Mouse (Mus musculus): ENCODE data around the gene Pdrg1. TPM values are rescaled to one million over a fixed set of nuclear protein-coding genes. Genes with fewer than 3 reads are reported as not detected.

Gene Pdrg1
- polyA plus RNA-seq, 2 experiments = 90.8 to 118 TPM

DNA sequence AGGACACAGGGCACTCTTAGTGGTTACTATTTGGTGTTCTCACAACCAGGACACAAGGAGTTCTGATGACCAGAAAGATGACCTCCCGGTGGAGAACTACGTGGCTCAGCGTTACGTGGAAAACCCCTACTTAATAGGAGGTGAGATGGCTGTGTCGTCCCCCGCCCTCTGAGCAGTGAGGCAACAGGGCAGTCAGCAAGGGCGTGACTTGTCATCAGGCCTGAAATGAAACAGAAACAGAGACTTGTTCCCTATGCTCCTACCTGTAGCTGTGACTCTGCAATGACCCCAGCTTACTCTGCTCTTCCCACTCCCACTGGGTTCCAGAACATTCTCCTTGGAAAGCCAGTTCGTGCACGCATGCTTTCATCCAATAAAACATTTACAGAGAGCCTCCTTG, 23.7 kb downstream of the Pdrg1 start:
- no peak for DNase-seq (ENCODE audit: low spot score)
- H3K27me3 ChIP-seq (ENCODE audit: control insufficient read depth, insufficient read depth, low read length) = no peaks in the 10 kb centered on the region
- no peak overlapping the region for H3K9ac ChIP-seq (ENCODE audit: low read depth, low read length, severe bottlenecking)
- no peaks in the 10 kb centered on the region for H3K4me1 ChIP-seq (ENCODE audit: control insufficient read depth, insufficient read depth, low read length)
- WGBS = 82% methylated on average over 9 of the region's 9 CpGs
- no peak overlapping the region for H3K4me2 ChIP-seq (replicated peaks; ENCODE audit: low read depth, low read length, severe bottlenecking)
- no peak overlapping the region for H3K27ac ChIP-seq (replicated peaks; ENCODE audit: low read depth, low read length)
- H3K4me3 ChIP-seq (replicated peaks; ENCODE audit: low read length) = no peak overlapping the region
- no peak for ATAC-seq (ENCODE audit: low FRiP score, low read depth)
- H3K36me3 ChIP-seq (ENCODE audit: control insufficient read depth, insufficient read depth, low read length) = no peaks in the 10 kb centered on the region
- TF ChIP-seq POLR2A (IDR thresholded peaks at IDR 0.05; ENCODE audit: borderline replicate concordance, extremely low read depth, insufficient read depth, insufficient read length) = no peak
- no peaks in the 10 kb centered on the region for H3K9me3 ChIP-seq (ENCODE audit: control insufficient read depth, low read length)

DNA sequence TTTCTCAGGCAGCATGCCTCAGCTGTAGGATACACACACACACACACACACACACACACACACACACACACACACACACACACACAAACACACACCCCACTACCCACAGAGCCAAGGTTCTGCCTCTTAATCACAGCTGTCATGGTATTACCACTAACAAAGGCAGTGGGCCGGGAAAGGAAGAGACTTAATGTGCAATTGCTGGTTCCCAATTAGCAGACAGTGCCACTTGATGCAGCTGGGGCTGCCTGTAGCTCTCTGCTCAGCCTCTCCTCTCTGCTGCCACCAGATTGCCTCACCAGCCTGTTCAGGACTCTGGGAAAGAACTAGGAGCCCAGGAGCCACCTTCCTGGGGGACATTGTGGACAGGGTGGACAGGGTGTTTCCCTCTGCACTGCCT, 29.6 kb downstream of the Pdrg1 start:
- Histone ChIP-seq H3K9me3 (ENCODE audit: control insufficient read depth, low read length) (no peaks in the 10 kb centered on the region), H3K36me3 (ENCODE audit: control insufficient read depth, insufficient read depth, low read length) (no peaks in the 10 kb centered on the region), H3K27ac (replicated peaks; ENCODE audit: low read depth, low read length) (no peak overlapping the region), H3K27me3 (ENCODE audit: control insufficient read depth, insufficient read depth, low read length) (no peaks in the 10 kb centered on the region), H3K9ac (ENCODE audit: low read depth, low read length, severe bottlenecking) (no peak overlapping the region), H3K4me3 (replicated peaks; ENCODE audit: low read length) (no peak overlapping the region), H3K4me1 (ENCODE audit: control insufficient read depth, insufficient read depth, low read length) (no peaks in the 10 kb centered on the region), H3K4me2 (replicated peaks; ENCODE audit: low read depth, low read length, severe bottlenecking) (no peak overlapping the region)
- TF ChIP-seq POLR2A (IDR thresholded peaks at IDR 0.05; ENCODE audit: borderline replicate concordance, extremely low read depth, insufficient read depth, insufficient read length) = no peak
- ATAC-seq (ENCODE audit: low FRiP score, low read depth) = no peak
- no peak for DNase-seq (ENCODE audit: low spot score)
- 13% methylated on average over 1 of the region's 1 CpGs for WGBS

DNA sequence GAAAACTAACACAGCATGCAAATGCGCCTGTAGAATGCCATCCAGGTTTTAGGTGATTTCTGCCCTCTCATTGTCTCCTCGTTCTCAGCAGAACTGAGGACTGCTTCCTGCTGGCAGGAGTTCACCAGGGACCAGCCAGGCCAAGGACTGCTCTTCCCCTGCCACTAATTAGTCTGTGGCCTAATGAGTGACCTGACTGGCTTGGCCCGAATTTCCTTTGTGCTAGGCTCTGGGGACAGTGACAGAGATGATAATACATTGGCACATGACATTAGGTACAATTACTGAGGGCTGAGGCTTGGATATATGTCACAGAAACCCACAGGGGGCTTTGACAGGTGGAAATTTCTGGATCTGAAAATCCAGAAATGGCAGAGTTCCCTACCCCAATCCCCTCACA, 38.2 kb downstream of the Pdrg1 start:
- Histone ChIP-seq H3K9ac (ENCODE audit: low read depth, low read length, severe bottlenecking) (no peak overlapping the region), H3K9me3 (ENCODE audit: control insufficient read depth, low read length) (no peaks in the 10 kb centered on the region), H3K4me2 (replicated peaks; ENCODE audit: low read depth, low read length, severe bottlenecking) (no peak overlapping the region), H3K4me3 (replicated peaks; ENCODE audit: low read length) (no peak overlapping the region), H3K36me3 (ENCODE audit: control insufficient read depth, insufficient read depth, low read length) (no peaks in the 10 kb centered on the region), H3K27ac (replicated peaks; ENCODE audit: low read depth, low read length) (no peak overlapping the region), H3K27me3 (ENCODE audit: control insufficient read depth, insufficient read depth, low read length) (no peaks in the 10 kb centered on the region), H3K4me1 (ENCODE audit: control insufficient read depth, insufficient read depth, low read length) (no peaks in the 10 kb centered on the region)
- 59% methylated on average over 3 of the region's 3 CpGs for WGBS
- ATAC-seq (ENCODE audit: low FRiP score, low read depth) = no peak
- no peak for DNase-seq (ENCODE audit: low spot score)
- TF ChIP-seq POLR2A (IDR thresholded peaks at IDR 0.05; ENCODE audit: borderline replicate concordance, extremely low read depth, insufficient read depth, insufficient read length) = no peak

DNA sequence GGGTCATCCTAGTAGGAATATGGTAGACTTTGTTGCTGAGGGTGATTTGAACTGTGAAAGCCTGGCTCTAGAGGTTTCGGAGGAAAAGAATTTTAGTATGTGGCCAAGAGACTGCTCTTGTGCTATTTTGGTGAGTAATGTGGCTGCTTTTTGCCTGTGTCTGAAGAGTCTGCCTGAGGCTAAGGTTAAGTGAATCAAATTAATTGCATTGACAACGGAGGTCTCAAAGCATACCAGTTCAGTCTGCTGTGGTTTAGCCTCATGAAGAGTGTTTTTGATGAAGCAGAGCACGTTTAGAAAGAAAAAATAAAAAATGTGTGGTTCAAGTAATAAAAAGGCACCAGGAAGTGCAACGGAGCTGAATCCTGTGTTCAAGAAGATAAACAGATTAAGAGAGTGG, 49.7 kb downstream of the Pdrg1 start:
- no peaks in the 10 kb centered on the region for H3K9me3 ChIP-seq (ENCODE audit: control insufficient read depth, low read length)
- TF ChIP-seq POLR2A (IDR thresholded peaks at IDR 0.05; ENCODE audit: borderline replicate concordance, extremely low read depth, insufficient read depth, insufficient read length) = no peak
- H3K27ac ChIP-seq (replicated peaks; ENCODE audit: low read depth, low read length) = no peak overlapping the region
- no peaks in the 10 kb centered on the region for H3K4me1 ChIP-seq (ENCODE audit: control insufficient read depth, insufficient read depth, low read length)
- 58% methylated on average over 4 of the region's 4 CpGs for WGBS
- no peaks in the 10 kb centered on the region for H3K27me3 ChIP-seq (ENCODE audit: control insufficient read depth, insufficient read depth, low read length)
- H3K36me3 ChIP-seq (ENCODE audit: control insufficient read depth, insufficient read depth, low read length) = no peaks in the 10 kb centered on the region
- H3K9ac ChIP-seq (ENCODE audit: low read depth, low read length, severe bottlenecking) = no peak overlapping the region
- H3K4me3 ChIP-seq (replicated peaks; ENCODE audit: low read length) = no peak overlapping the region
- H3K4me2 ChIP-seq (replicated peaks; ENCODE audit: low read depth, low read length, severe bottlenecking) = no peak overlapping the region
- DNase-seq (ENCODE audit: low spot score) (no peak), ATAC-seq (ENCODE audit: low FRiP score, low read depth) (no peak)

DNA sequence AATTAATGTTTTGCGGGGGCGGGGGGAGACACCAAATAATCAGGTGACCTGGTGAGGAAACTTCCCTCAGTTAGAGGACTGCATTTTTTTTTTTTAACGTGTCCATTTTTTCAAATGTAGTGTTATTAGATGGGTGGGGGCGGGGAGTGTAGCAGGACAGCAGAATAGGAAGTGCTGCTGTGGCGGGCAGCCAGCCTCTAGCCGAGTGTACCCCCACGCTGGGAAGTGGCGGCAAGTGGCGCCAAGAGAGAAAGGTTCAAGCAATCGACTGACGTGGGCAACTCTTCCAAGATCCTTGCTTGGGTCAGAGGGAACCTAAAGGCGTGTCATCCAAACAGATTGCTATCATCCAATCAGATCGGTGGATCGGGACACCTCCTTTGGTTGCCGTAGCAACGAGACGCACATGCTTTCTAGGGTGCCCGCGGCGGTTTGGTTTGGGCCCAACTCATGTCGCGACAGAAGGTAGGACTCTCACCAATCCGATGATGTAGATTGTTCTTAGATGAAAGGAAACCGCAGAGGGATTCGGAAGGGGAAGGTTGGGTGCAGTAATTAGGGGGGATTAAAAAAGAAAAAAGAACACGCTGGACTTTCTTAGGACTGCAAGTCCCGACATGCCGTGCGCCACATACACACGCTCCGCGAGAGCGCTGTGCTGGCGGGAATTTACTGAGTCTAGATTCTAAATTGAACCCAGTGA, 53.0 kb downstream of the Pdrg1 start, which contains the start of gene Ttll9:
TSS of gene Ttll9 (plus strand) at position 395 of the 703 bp plus-strand sequence.
- ATAC-seq (ENCODE audit: low FRiP score, low read depth) (peak; percentile 94), DNase-seq (ENCODE audit: low spot score) (peak; percentile 89)
- Histone ChIP-seq H3K4me1 (ENCODE audit: control insufficient read depth, insufficient read depth, low read length) (no peaks in the 10 kb centered on the region), H3K9ac (ENCODE audit: low read depth, low read length, severe bottlenecking) (peak within 1 kb of the TSS; percentile 34; the same call in 1 of the 2 replicates), H3K27ac (replicated peaks; ENCODE audit: low read depth, low read length) (no peak within 1 kb of the TSS), H3K36me3 (ENCODE audit: control insufficient read depth, insufficient read depth, low read length) (no peaks in the 10 kb centered on the region), H3K4me3 (replicated peaks; ENCODE audit: low read length) (peak within 1 kb of the TSS; percentile 39), H3K9me3 (ENCODE audit: control insufficient read depth, low read length) (no peaks in the 10 kb centered on the region), H3K27me3 (ENCODE audit: control insufficient read depth, insufficient read depth, low read length) (no peaks in the 10 kb centered on the region), H3K4me2 (replicated peaks; ENCODE audit: low read depth, low read length, severe bottlenecking) (peak within 1 kb of the TSS; percentile 87)
- WGBS = 2% methylated on average over 34 of the region's 34 CpGs
- TF ChIP-seq POLR2A (IDR thresholded peaks at IDR 0.05; ENCODE audit: borderline replicate concordance, extremely low read depth, insufficient read depth, insufficient read length) = no peak

Other genes with a start within 250 kb of the Pdrg1 start
- 46.8 and 54.3 TPM in 2 replicates for gene Bcl2l1, start 183.7 kb downstream of the Pdrg1 start, polyA plus RNA-seq (2012; rRNA removed)
- gene Bcl2l1, start 183.7 kb downstream of the Pdrg1 start, polyA plus RNA-seq (2014; fragmentation: Nextera tagmentation; extraction: Ambion mirVana) = 91.2 and 96.3 TPM in 2 replicates
- gene Tpx2, start 167.5 kb downstream of the Pdrg1 start, polyA plus RNA-seq (2012; rRNA removed) = 36.0 and 51.3 TPM in 2 replicates
- gene Tpx2, start 167.5 kb downstream of the Pdrg1 start, polyA plus RNA-seq (2014; fragmentation: Nextera tagmentation; extraction: Ambion mirVana) = 71.8 and 83.6 TPM in 2 replicates
- 0.40 and 0.62 TPM in 2 replicates for gene Mylk2, start 104.1 kb downstream of the Pdrg1 start, polyA plus RNA-seq (2012; rRNA removed)
- 0.10 TPM in 1 of 2 replicates, not detected in the other for gene Mylk2, start 104.1 kb downstream of the Pdrg1 start, polyA plus RNA-seq (2014; fragmentation: Nextera tagmentation; extraction: Ambion mirVana)
- 2.2 and 3.0 TPM in 2 replicates for gene Foxs1, start 82.2 kb downstream of the Pdrg1 start, polyA plus RNA-seq (2012; rRNA removed)
- gene Foxs1, start 82.2 kb downstream of the Pdrg1 start, polyA plus RNA-seq (2014; fragmentation: Nextera tagmentation; extraction: Ambion mirVana) = 2.1 and 2.9 TPM in 2 replicates
- 2.0 and 2.2 TPM in 2 replicates for gene Dusp15, start 63.7 kb downstream of the Pdrg1 start, polyA plus RNA-seq (2012; rRNA removed)
- gene Dusp15, start 63.7 kb downstream of the Pdrg1 start, polyA plus RNA-seq (2014; fragmentation: Nextera tagmentation; extraction: Ambion mirVana) = 0.36 and 0.48 TPM in 2 replicates
- gene Ttll9, start 52.9 kb downstream of the Pdrg1 start, polyA plus RNA-seq (2012; rRNA removed) = 0.47 and 1.0 TPM in 2 replicates
- 0.14 and 0.18 TPM in 2 replicates for gene Ttll9, start 52.9 kb downstream of the Pdrg1 start, polyA plus RNA-seq (2014; fragmentation: Nextera tagmentation; extraction: Ambion mirVana)
- 0.03 TPM in 1 of 2 replicates, not detected in the other for gene Xkr7, start 16.4 kb upstream of the Pdrg1 start, polyA plus RNA-seq (2012; rRNA removed)
- gene Xkr7, start 16.4 kb upstream of the Pdrg1 start, polyA plus RNA-seq (2014; fragmentation: Nextera tagmentation; extraction: Ambion mirVana) = not detected in 2 replicates
- gene Ccm2l, start 50.5 kb upstream of the Pdrg1 start, polyA plus RNA-seq (2012; rRNA removed) = 11.4 and 15.2 TPM in 2 replicates
- 2.1 and 3.2 TPM in 2 replicates for gene Ccm2l, start 50.5 kb upstream of the Pdrg1 start, polyA plus RNA-seq (2014; fragmentation: Nextera tagmentation; extraction: Ambion mirVana)
- gene Hck, start 93.0 kb upstream of the Pdrg1 start, polyA plus RNA-seq (2012; rRNA removed) = 8.4 and 11.4 TPM in 2 replicates
- 9.0 and 11.1 TPM in 2 replicates for gene Hck, start 93.0 kb upstream of the Pdrg1 start, polyA plus RNA-seq (2014; fragmentation: Nextera tagmentation; extraction: Ambion mirVana)
- gene Tm9sf4, start 145.9 kb upstream of the Pdrg1 start, polyA plus RNA-seq (2012; rRNA removed) = 73.4 and 84.8 TPM in 2 replicates
- 97.7 and 100 TPM in 2 replicates for gene Tm9sf4, start 145.9 kb upstream of the Pdrg1 start, polyA plus RNA-seq (2014; fragmentation: Nextera tagmentation; extraction: Ambion mirVana)
- gene Tspyl3, start 210.0 kb upstream of the Pdrg1 start, polyA plus RNA-seq (2012; rRNA removed) = 13.3 and 16.3 TPM in 2 replicates
- 12.8 and 13.1 TPM in 2 replicates for gene Tspyl3, start 210.0 kb upstream of the Pdrg1 start, polyA plus RNA-seq (2014; fragmentation: Nextera tagmentation; extraction: Ambion mirVana)
- 17.8 and 20.3 TPM in 2 replicates for gene Plagl2, start 226.0 kb upstream of the Pdrg1 start, polyA plus RNA-seq (2012; rRNA removed)
- gene Plagl2, start 226.0 kb upstream of the Pdrg1 start, polyA plus RNA-seq (2014; fragmentation: Nextera tagmentation; extraction: Ambion mirVana) = 20.2 and 20.8 TPM in 2 replicates
- gene Pofut1, start 226.1 kb upstream of the Pdrg1 start, polyA plus RNA-seq (2012; rRNA removed) = 41.7 and 50.3 TPM in 2 replicates
- 12.1 and 12.4 TPM in 2 replicates for gene Pofut1, start 226.1 kb upstream of the Pdrg1 start, polyA plus RNA-seq (2014; fragmentation: Nextera tagmentation; extraction: Ambion mirVana)